Mouse (Mus musculus): ENCODE data around the gene Dvl3. TPM values are rescaled to one million over a fixed set of nuclear protein-coding genes. Genes with fewer than 3 reads are reported as not detected.

Gene Dvl3
- polyA plus RNA-seq, 1 experiment: 109 TPM

GRCm38 (mm10) chr16:20549161-20549560 lies 32.4 kb downstream of the Dvl3 start:
- TF ChIP-seq POLR2A (IDR thresholded peaks at IDR 0.05; ENCODE audit: borderline replicate concordance, extremely low read depth, insufficient read depth, insufficient read length, poor library complexity, severe bottlenecking): no peak
- no peak for TF ChIP-seq CTCF (IDR thresholded peaks at IDR 0.05; ENCODE audit: borderline replicate concordance, extremely low read depth, insufficient read depth, insufficient read length)

GRCm38 (mm10) chr16:20551691-20552090 lies 34.9 kb downstream of the Dvl3 start:
- TF ChIP-seq CTCF (IDR thresholded peaks at IDR 0.05; ENCODE audit: borderline replicate concordance, extremely low read depth, insufficient read depth, insufficient read length): no peak
- TF ChIP-seq POLR2A (IDR thresholded peaks at IDR 0.05; ENCODE audit: borderline replicate concordance, extremely low read depth, insufficient read depth, insufficient read length, poor library complexity, severe bottlenecking): no peak
- DNase-seq (ENCODE audit: low read depth): no peak

More at GRCm38 (mm10) chr16:20549161-20549560, 32.4 kb downstream of the Dvl3 start:
- DNase-seq (ENCODE audit: low read depth): no peak

GRCm38 (mm10) chr16:20552594-20552993 lies 35.8 kb downstream of the Dvl3 start:
- no peak for DNase-seq (ENCODE audit: low read depth)

DNA sequence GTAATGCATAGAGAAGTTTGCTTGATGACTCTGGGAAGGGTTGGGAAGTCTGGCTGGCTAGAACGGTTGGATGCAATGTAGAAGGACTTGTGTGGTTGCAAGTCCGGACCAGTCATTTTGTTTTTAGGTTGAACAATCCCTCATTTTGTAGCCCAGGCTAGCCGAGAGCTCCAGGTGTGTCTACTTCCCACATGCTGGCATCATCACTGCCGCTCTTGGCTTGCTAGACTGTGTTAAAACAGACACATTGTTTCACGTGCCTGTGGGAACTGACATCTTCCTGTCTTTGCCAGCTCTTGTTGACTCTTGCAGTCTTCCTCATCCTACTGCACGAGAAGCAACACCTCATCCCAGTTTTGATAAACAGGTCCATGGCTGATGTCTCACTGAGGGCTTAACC lies 38.2 kb downstream of the Dvl3 start:
- TF ChIP-seq POLR2A (IDR thresholded peaks at IDR 0.05; ENCODE audit: borderline replicate concordance, extremely low read depth, insufficient read depth, insufficient read length, poor library complexity, severe bottlenecking) (no peak), CTCF (IDR thresholded peaks at IDR 0.05; ENCODE audit: borderline replicate concordance, extremely low read depth, insufficient read depth, insufficient read length) (no peak)
- DNase-seq (ENCODE audit: low read depth): no peak

More at GRCm38 (mm10) chr16:20552594-20552993, 35.8 kb downstream of the Dvl3 start:
- no peak for TF ChIP-seq CTCF (IDR thresholded peaks at IDR 0.05; ENCODE audit: borderline replicate concordance, extremely low read depth, insufficient read depth, insufficient read length)
- no peak for TF ChIP-seq POLR2A (IDR thresholded peaks at IDR 0.05; ENCODE audit: borderline replicate concordance, extremely low read depth, insufficient read depth, insufficient read length, poor library complexity, severe bottlenecking)

DNA sequence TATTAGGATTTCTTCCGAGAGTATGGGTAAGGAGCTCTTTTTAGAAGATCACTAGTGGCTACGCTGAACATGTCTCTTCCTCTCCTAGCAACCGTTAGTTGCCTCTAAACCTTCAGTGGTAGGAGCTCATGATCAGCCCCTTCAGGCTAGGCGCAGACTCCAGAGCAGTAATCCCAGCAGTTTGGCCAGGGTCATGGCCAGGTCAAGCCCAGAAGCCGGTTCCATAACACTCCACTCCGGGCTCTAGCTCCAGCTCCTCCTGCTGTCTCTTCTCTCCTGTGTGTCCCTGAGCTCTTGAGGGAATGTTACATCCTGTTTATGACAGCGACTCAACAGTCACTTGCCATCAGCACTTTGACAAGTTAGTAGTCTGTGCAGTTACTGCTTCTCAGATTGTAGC lies 40.6 kb downstream of the Dvl3 start:
- no peak for DNase-seq (ENCODE audit: low read depth)
- no peak for TF ChIP-seq POLR2A (IDR thresholded peaks at IDR 0.05; ENCODE audit: borderline replicate concordance, extremely low read depth, insufficient read depth, insufficient read length, poor library complexity, severe bottlenecking)
- TF ChIP-seq CTCF (IDR thresholded peaks at IDR 0.05; ENCODE audit: borderline replicate concordance, extremely low read depth, insufficient read depth, insufficient read length): no peak

DNA sequence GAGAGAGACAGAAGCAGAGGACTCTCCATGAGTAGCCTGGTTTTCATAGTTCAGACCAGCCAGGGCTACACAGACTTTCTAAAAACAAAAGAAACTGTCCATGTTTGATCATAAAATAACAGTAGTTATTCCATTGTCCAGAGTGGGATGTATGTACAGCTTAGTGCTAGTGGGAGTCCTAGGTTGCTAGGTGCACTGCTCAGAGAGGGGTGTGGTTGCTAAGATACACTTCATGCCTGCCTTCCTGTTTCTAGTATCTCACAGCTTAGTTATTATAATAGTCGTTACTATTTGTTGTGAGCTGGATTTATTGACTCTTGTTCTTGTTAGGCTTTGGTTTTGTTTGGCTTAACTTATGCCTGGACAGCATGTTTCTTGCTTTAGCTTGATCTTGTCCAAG lies 48.3 kb downstream of the Dvl3 start:
- TF ChIP-seq CTCF (IDR thresholded peaks at IDR 0.05; ENCODE audit: borderline replicate concordance, extremely low read depth, insufficient read depth, insufficient read length) (no peak), POLR2A (IDR thresholded peaks at IDR 0.05; ENCODE audit: borderline replicate concordance, extremely low read depth, insufficient read depth, insufficient read length, poor library complexity, severe bottlenecking) (no peak)
- DNase-seq (ENCODE audit: low read depth): no peak

Other genes with a start within 250 kb of the Dvl3 start
- 53.9 and 54.6 TPM in 2 replicates for gene Parl, start 214.6 kb upstream of the Dvl3 start, polyA plus RNA-seq (2012; rRNA removed)
- gene Cyp2ab1, start 191.6 kb upstream of the Dvl3 start, polyA plus RNA-seq (2012; rRNA removed): 0.05 TPM in 1 of 2 replicates, not detected in the other
- gene Abcc5, start 90.6 kb upstream of the Dvl3 start, polyA plus RNA-seq (2012; rRNA removed): 269 and 333 TPM in 2 replicates
- gene Eif2b5, start 18.2 kb upstream of the Dvl3 start, polyA plus RNA-seq (2012; rRNA removed): 56.7 and 61.0 TPM in 2 replicates
- gene Ap2m1, start 18.5 kb downstream of the Dvl3 start, polyA plus RNA-seq (2012; rRNA removed): 1,266 and 1,281 TPM in 2 replicates
- gene Abcf3, start 31.6 kb downstream of the Dvl3 start, polyA plus RNA-seq (2012; rRNA removed): 67.5 TPM in 2 replicates
- 28.2 and 44.7 TPM in 2 replicates for gene Vwa5b2, start 72.5 kb downstream of the Dvl3 start, polyA plus RNA-seq (2012; rRNA removed)
- gene Eef1akmt4, start 94.6 kb downstream of the Dvl3 start, polyA plus RNA-seq (2012; rRNA removed): 9.2 and 16.4 TPM in 2 replicates
- not detected in 2 replicates for gene Gm49333, start 94.6 kb downstream of the Dvl3 start, polyA plus RNA-seq (2012; rRNA removed)
- 30.5 and 31.6 TPM in 2 replicates for gene Alg3, start 94.8 kb downstream of the Dvl3 start, polyA plus RNA-seq (2012; rRNA removed)
- gene Camk2n2, start 104.3 kb downstream of the Dvl3 start, polyA plus RNA-seq (2012; rRNA removed): 82.1 and 103 TPM in 2 replicates
- 27.3 and 27.7 TPM in 2 replicates for gene Ece2, start 112.8 kb downstream of the Dvl3 start, polyA plus RNA-seq (2012; rRNA removed)
- gene Psmd2, start 134.7 kb downstream of the Dvl3 start, polyA plus RNA-seq (2012; rRNA removed): 215 and 226 TPM in 2 replicates
- 231 and 269 TPM in 2 replicates for gene Eif4g1, start 151.3 kb downstream of the Dvl3 start, polyA plus RNA-seq (2012; rRNA removed)
- gene Fam131a, start 176.3 kb downstream of the Dvl3 start, polyA plus RNA-seq (2012; rRNA removed): 53.5 and 74.8 TPM in 2 replicates
- 51.9 and 66.5 TPM in 2 replicates for gene Polr2h, start 200.7 kb downstream of the Dvl3 start, polyA plus RNA-seq (2012; rRNA removed)
- 80.4 and 100 TPM in 2 replicates for gene Clcn2, start 200.8 kb downstream of the Dvl3 start, polyA plus RNA-seq (2012; rRNA removed)
- gene Chrd, start 216.1 kb downstream of the Dvl3 start, polyA plus RNA-seq (2012; rRNA removed): 24.6 and 30.0 TPM in 2 replicates
- gene Thpo, start 217.5 kb downstream of the Dvl3 start, polyA plus RNA-seq (2012; rRNA removed): 2.8 and 3.6 TPM in 2 replicates

Measured in brain, embryonic 14.5 days (tissue).